Mouse (Mus musculus) Patski (cell line): ENCODE results near the gene Gsk3a. TPM values are rescaled to one million over a fixed set of nuclear protein-coding genes. Genes with fewer than 3 reads are reported as not detected.

Experiments used
- ATAC-seq: fragments of 100-300 bp; one replicate; pipeline ENCODE4 v1.8.0; 2021
- CTCF ChIA-PET: fragments of 350-600 bp; sonication (Branson Sonifier 250); formaldehyde crosslinking; loops from one replicate; lab custom pipeline; 2022; ENCODE audit warnings: inconsistent platforms; lab: Charles Lee
- POLR2A ChIA-PET: fragments of 350-600 bp; sonication (Branson Sonifier 250); formaldehyde crosslinking; loops from one replicate; lab custom pipeline; 2022; ENCODE audit warnings: antibody characterized with exemption, inconsistent platforms; lab: Charles Lee
- DNase-seq: peaks from one replicate; pipeline ENCODE4 v3.0.0-alpha.2; 2011; ENCODE audit warnings: low read depth, low spot score
- H3K27me3 ChIP-seq: fragments of 371-371 bp; one replicate; pipeline ENCODE4 v1.5.1; 2021
- CTCF ChIP-seq: fragments of 100-300 bp; IDR thresholded peaks from one replicate; pipeline ENCODE4 v1.5.1; 2021
- in situ Hi-C: fragments of 300-500 bp; cut with MboI; formaldehyde crosslinking; loops from 3 replicates; pipeline ENCODE4 v1.11.1; 2018; ENCODE audit warnings: low pct_unique_long_range_greater_than_20kb, mixed read lengths
- polyA plus RNA-seq: library from polyadenylated mRNA; unstranded; gene quantifications from one replicate; pipeline ENCODE4 v1.2.3, GENCODE M21; 2021

Gene Gsk3a
- 93.7 TPM for polyA plus RNA-seq

DNA sequence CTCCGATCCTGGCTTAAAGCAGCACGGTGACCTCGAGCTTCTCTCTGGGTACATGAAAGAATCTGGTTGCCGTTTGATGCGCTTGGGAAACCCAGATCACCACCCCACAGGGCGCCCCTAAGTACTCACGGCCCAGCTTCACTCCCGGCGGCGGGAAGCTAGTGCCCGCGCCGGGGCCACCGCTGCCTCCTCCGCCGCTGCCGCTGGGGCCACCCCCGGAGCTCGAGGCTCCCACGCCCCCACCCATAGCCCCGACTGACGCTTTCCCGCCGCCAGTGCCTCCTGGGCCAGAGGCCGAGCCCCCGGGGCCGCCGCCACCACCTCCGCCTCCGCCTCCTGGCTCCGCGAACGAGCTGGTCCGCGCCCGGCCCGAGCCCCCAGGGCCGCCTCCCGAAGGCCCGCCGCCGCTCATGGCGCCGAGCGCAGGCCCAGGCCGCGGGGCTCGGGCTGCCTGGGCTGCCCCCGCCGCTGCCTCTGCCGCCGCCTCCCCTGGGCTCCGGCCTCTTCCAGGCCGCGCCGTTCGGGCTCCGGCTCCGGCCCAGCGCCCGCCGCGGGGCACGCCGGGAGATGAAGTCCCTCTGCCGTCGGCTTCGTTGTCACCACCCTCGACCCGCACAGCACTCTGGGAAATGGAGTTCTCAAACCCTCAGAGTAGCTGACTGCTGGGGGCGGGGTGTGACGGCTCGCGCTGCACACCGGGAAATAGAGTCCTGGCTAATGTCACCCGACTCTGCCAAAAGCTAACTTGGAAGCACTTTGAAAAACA, at the start of gene Gsk3a:
Gsk3a (minus strand) TSS at position 603 of the 766 bp plus-strand sequence.
- in situ Hi-C loops, result no loop called here
- H3K27me3 ChIP-seq, result no peaks in the 10 kb centered on the region
- ChIA-PET CTCF (interaction anchor here (1.0 to 2.2 kb wide), 5 partner anchors 16 to 96 kb away, joined by 3 to 11 read pairs (median 4); partner anchors contain the start of genes Megf8, Pafah1b3 and Zfp526), POLR2A (interaction anchor here (0.8 to 6.3 kb wide), 6 partner anchors 10 to 159 kb away, joined by 3 to 32 read pairs (median 3); partner anchors contain the start of genes Dedd2 and Zfp526)
- ATAC-seq (peak; percentile 64), DNase-seq (peak; percentile 88)
- TF ChIP-seq CTCF, result no peak

DNA sequence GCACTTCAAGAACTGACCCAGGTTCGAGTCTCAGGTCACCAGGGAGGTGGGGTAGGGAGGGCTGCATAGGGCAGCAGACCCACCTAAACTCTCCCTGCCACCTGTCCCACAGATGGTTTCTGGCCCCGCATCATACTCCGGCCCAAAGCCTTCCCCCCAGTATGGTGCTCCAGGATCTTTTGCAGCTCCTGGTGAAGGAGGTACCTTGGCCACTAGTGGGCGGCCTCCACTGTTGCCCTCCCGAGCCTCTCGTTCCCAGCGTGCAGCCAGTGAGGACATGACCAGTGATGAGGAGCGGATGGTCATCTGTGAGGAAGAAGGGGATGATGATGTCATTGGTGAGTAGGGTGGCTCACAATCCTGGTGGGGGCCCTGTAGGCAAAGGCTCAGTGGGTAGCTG, 49.3 kb upstream of the Gsk3a start:
- DNase-seq (no peak), ATAC-seq (no peak)
- no peak for TF ChIP-seq CTCF
- in situ Hi-C loops, result no loop called here
- ChIA-PET CTCF (interaction anchor here (1.6 kb wide), 1 partner anchor 24 kb away, joined by 3 read pairs; no protein-coding TSS in a partner anchor), POLR2A (interaction anchor here (1.0 kb wide), 1 partner anchor 11 kb away, joined by 3 read pairs; the partner anchor contains the start of gene Pafah1b3)
- H3K27me3 ChIP-seq, result no peaks in the 10 kb centered on the region

DNA sequence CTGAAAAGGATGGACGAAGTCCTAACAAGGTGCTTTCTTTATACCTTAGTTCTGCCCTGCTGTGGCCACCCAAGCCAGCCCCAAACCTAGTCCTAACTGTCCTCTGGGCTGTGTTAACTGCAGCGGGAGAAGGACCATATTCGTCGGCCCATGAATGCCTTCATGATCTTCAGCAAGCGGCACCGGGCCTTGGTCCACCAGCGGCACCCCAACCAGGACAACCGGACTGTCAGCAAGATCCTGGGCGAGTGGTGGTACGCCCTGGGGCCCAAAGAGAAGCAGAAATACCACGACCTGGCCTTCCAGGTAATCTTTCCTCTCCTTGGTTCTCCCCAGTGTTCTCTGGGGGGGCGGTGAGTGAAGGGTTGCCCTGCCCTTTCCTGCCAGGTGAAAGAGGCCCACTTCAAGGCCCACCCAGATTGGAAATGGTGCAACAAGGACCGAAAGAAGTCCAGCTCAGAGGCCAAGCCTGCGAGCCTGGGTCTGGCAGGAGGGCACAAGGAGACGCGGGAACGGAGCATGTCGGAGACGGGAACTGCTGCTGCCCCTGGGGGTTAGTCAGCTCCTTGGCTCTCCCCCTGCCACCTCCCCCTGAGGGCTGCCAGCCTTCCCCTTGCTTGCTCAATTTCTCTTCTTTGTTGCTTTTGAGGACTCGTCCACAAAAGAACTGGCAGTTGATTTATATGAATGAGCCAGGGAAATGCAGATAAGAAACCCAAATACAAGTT, 48.0 kb upstream of the Gsk3a start:
- no peak for TF ChIP-seq CTCF
- no peaks in the 10 kb centered on the region for H3K27me3 ChIP-seq
- POLR2A ChIA-PET, result no interaction called here
- no peak for ATAC-seq
- CTCF ChIA-PET, result no interaction called here
- no peak for DNase-seq
- in situ Hi-C loops, result no loop called here

DNA sequence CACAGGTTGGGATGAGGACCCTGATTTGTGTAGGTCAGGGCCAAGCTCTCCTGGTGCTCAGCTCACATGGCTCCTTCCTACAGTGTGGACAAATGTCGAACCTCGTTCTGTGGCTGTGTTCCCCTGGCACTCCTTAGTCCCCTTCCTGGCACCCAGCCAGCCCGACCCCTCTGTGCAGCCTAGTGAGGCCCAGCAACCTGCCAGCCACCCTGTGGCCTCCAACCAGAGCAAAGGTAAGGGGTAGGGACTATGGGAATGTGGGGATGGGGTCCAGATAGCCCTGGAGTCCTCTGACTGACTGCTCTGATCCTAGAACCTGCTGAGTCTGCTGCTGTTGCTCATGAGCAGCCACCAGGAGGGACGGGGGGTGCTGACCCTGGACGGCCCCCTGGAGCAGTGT, 47.1 kb upstream of the Gsk3a start:
- no peak for ATAC-seq

DNA sequence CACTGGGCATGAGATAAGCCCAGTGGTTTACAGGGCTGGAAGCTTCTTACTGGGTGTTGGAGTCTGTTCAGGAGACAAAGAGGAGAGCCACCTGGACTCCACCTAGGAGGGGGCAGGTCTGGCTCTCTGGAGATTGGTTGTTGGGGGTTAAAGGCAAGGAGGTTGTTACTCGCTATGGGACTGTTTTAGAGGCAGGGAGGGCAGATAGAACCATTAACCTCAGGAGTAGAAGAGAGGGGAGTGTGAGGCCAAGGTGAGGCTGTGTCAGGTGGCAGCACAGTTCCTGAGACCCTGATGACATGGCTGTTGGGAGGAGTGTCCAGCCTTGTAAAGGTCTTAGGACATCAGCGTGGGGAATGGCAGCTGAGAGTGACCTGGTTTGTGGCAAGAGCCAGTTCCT, 46.5 kb upstream of the Gsk3a start:
- no peaks in the 10 kb centered on the region for H3K27me3 ChIP-seq
- in situ Hi-C loops, result no loop called here
- ATAC-seq, result no peak
- DNase-seq, result no peak
- no peak for TF ChIP-seq CTCF
- ChIA-PET CTCF (interaction anchor here (1.2 to 1.5 kb wide), 2 partner anchors 8 to 14 kb away, joined by 3 to 4 read pairs; partner anchors contain the start of gene Pafah1b3), POLR2A (interaction anchor here (0.6 to 2.6 kb wide), 3 partner anchors 8 to 47 kb away, joined by 3 to 10 read pairs (median 6); no protein-coding TSS in a partner anchor)

More for the DNA sequence above, 47.1 kb upstream of the Gsk3a start:
- POLR2A ChIA-PET, result interaction anchor here (2.6 kb wide), 1 partner anchor 8 kb away, joined by 10 read pairs; no protein-coding TSS in a partner anchor
- in situ Hi-C loops, result no loop called here
- no peak for TF ChIP-seq CTCF
- CTCF ChIA-PET, result interaction anchor here (1.5 kb wide), 1 partner anchor 13 kb away, joined by 4 read pairs; the partner anchor contains the start of gene Pafah1b3
- no peak for DNase-seq
- no peaks in the 10 kb centered on the region for H3K27me3 ChIP-seq

DNA sequence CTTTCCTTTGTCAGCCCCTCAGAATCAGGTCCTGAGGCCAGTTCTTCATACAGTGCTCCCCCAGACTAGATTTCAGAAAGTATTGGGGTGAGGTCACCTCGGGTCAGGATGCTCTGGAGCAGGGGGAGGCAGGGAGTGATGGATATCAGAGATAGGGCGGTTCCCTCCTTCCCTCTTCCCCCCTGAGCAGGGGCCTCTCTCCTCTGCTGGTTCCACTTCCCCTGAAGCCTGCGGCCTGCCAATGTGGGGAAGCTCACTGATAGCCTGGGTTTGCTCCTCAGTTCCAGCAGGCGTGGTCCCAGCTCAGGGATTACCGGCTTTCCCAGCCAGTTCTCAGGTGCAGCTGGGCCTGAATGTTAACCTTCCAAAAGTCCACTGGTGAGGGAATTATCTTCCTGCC, 46.0 kb upstream of the Gsk3a start:
- H3K27me3 ChIP-seq, result no peaks in the 10 kb centered on the region
- TF ChIP-seq CTCF, result no peak

DNA sequence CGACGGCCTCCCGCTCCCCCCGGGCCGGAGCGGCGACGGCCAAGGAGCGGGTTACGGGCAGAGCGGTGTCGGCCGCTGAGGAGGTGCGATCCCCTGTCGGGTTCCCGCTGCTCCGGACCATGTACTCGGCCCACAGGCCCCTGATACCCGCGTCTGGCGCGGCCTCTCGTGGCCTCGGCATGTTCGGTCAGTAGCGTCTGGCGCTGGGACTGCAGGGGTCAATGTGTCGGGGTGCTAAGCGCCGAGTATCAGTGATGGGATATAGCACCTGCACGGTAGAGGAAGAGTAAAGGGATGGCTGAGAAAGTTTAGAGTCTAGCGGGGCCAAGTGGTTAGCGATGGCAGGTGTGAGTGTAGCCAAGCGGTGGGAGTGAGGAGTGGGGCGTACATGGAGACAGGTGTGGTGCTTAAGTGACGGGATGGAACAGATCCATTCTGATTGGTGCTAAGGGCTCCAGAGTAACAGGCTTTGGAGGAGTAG, 45.1 kb upstream of the Gsk3a start:
- in situ Hi-C loops, result no loop called here
- ATAC-seq, result no peak
- POLR2A ChIA-PET, result interaction anchor here (0.9 to 2.6 kb wide), 2 partner anchors 10 to 15 kb away, joined by 3 to 10 read pairs; partner anchors contain the start of gene Pafah1b3
- DNase-seq, result no peak
- no peak for TF ChIP-seq CTCF
- CTCF ChIA-PET, result no interaction called here
- no peaks in the 10 kb centered on the region for H3K27me3 ChIP-seq

More for the DNA sequence above, 46.0 kb upstream of the Gsk3a start:
- ATAC-seq (no peak), DNase-seq (no peak)
- in situ Hi-C loops, result no loop called here
- ChIA-PET CTCF (interaction anchor here (1.2 to 1.5 kb wide), 2 partner anchors 9 to 14 kb away, joined by 3 to 4 read pairs; partner anchors contain the start of gene Pafah1b3), POLR2A (interaction anchor here (0.6 to 2.6 kb wide), 4 partner anchors 9 to 47 kb away, joined by 3 to 10 read pairs (median 4); partner anchors contain the start of gene Pafah1b3)

DNA sequence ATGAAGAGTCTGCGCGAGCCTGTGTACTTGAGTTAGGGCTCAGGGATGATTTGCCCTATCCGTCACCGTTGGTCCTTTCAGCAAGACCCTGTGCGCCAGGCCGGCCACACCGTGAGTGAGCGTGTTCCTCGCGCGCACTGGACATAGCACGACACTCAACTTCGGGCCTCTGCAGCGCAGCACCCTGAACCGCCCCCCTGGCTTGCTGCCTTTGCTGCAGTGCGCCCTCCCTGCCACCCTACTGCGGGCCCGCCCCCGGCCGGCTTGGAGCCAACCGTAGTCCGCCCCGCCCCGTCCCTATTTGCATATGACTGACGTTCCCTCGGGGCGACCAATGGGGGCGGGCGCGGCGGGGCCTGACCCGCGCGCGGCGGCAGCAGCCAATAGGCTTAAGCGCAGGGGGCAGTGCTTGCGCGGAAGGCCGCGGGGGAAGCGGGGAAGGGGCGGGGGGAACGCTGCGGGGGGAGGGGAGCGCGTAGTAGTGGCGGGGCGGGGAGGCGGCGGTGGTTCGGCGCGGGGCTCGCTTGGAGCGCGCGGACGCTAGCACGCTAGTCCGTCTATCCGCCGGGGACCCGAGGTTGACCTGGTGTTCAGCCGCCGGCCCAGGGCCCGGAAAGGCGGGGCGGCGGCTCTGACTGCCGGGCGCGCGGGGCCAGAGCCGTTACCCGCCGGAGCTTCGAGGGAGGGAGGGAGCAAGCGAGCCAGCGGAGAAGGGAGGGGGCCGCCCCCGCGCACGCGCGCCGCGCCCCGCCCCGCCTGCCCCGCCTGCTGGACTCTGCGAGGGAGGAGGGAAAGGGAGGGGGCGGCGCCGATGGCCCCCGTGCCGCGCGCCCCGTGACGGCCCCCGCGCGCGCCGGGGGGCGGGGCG, 44.3 kb upstream of the Gsk3a start:
- CTCF ChIA-PET, result no interaction called here
- no peak for DNase-seq
- ATAC-seq, result peak; percentile 59
- POLR2A ChIA-PET, result no interaction called here
- H3K27me3 ChIP-seq, result no peaks in the 10 kb centered on the region
- in situ Hi-C loops, result no loop called here
- TF ChIP-seq CTCF, result no peak

DNA sequence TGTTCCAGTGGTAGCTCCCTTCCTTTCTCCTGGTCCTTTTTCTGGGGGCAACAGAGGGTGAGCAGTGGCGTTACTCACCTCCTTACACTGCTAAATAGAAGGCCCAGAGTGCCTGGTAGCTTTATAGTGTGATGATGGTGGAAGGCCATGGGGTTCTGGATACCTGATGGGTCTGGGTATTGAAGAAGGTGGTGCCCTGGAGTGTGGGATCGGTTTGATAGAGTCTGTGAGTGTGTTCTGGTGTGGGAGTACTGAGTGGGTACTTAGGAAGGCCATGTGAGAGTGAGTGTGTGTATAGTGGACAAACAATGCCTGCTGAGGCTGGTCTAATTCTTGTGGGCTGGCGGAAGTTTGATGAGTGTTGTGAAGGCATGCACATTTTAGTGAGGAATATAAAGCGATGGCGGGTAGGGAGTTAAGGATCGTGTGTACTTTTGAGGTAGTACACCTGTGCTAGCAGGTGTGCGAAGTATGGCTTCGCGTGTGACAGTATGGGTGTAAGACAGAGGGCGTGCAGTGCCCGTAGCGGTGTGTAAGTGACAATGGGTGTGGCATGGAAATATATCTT, 43.6 kb upstream of the Gsk3a start:
- in situ Hi-C loops, result no loop called here
- ChIA-PET POLR2A (interaction anchor here (0.5 to 0.9 kb wide), 3 partner anchors 16 to 260 kb away, joined by 3 to 4 read pairs (median 3); no protein-coding TSS in a partner anchor), CTCF (interaction anchor here (1.0 to 2.3 kb wide), 5 partner anchors 17 to 121 kb away, joined by 3 to 12 read pairs (median 3); partner anchors contain the start of genes Megf8 and Pafah1b3)
- no peaks in the 10 kb centered on the region for H3K27me3 ChIP-seq
- DNase-seq (no peak), ATAC-seq (no peak)
- TF ChIP-seq CTCF, result no peak
